Comparison of ENCODE assay signal across 35 mouse cellular contexts in the genomic region with DNA sequence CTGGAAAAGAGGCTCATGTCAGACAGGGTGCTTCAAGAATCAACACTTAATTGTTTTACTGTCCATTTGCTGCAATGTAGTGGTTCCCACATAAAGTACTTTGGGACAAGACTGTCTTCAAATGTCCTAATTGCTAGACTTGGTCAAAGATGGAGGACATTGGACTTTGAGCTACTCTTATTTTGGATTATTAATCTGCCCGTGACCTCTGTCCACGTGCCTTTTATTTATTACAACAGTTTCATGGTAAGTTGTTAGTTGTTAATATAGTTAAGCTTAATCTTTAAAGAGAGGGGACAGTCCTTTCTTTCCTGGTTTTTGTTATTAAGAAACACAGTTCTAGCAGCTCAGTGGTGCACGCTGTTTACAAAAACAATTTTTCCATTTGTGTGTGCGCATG. TPM values are rescaled to one million over a fixed set of nuclear protein-coding genes. Genes with fewer than 3 reads are reported as not detected.
"Had no signal": no experiment of that assay in that cellular context is flagged by ENCODE, and none has a peak within 500 bp of the region (broad histone marks: within the 10 kb centered on the region; RNA-seq: fewer than 3 reads in every experiment).

No protein-coding gene starts in this region.

- ATAC-seq: liver, embryonic 12.5 days; liver, postnatal 0 days; lung, postnatal 0 days; midbrain, embryonic 13.5 days; midbrain, embryonic 15.5 days; midbrain, embryonic 16.5 days had no signal

- H3K9ac ChIP-seq: limb, embryonic 12.5 days; limb, embryonic 13.5 days; limb, embryonic 15.5 days; liver, embryonic 12.5 days; liver, embryonic 13.5 days; liver, embryonic 14.5 days; liver, embryonic 15.5 days; liver, postnatal 0 days; lung, embryonic 14.5 days; lung, embryonic 15.5 days; midbrain, embryonic 12.5 days; midbrain, embryonic 13.5 days; midbrain, embryonic 15.5 days; neural tube, embryonic 12.5 days had no signal

- DNase-seq: left cerebral cortex, postnatal 4 days; liver; liver, embryonic 13.5 days; liver, postnatal 0 days; lung, adult 18-20 months; lung, adult 2 months; lung, embryonic 14.5 days; lung, postnatal 10 days; lung, postnatal 14 days; lung, postnatal 36 days; lung, postnatal 4 days; midbrain, embryonic 14.5 days had no signal

- H3K4me2 ChIP-seq: limb, embryonic 12.5 days; limb, embryonic 13.5 days; limb, embryonic 15.5 days; liver, embryonic 11.5 days; liver, embryonic 12.5 days; liver, embryonic 13.5 days; liver, embryonic 15.5 days; lung, embryonic 14.5 days; lung, embryonic 15.5 days; midbrain, embryonic 11.5 days; midbrain, embryonic 12.5 days; midbrain, embryonic 13.5 days; midbrain, embryonic 15.5 days; neural tube, embryonic 12.5 days had no signal

- H3K4me3 ChIP-seq: limb, embryonic 10.5 days; limb, embryonic 12.5 days; limb, embryonic 13.5 days; limb, embryonic 15.5 days; liver, embryonic 12.5 days; liver, embryonic 13.5 days; liver, embryonic 15.5 days; lung, embryonic 15.5 days; megakaryocyte, embryonic 14.5 days; midbrain, embryonic 10.5 days; midbrain, embryonic 12.5 days; midbrain, embryonic 13.5 days; midbrain, embryonic 15.5 days; myocyte; neural tube, embryonic 12.5 days had no signal

- H3K27ac ChIP-seq: limb, embryonic 10.5 days; limb, embryonic 12.5 days; limb, embryonic 13.5 days; limb, embryonic 15.5 days; liver, embryonic 12.5 days; liver, embryonic 13.5 days; liver, embryonic 14.5 days; liver, embryonic 15.5 days; lung, embryonic 15.5 days; macrophage; midbrain, embryonic 10.5 days; midbrain, embryonic 12.5 days; midbrain, embryonic 13.5 days; midbrain, embryonic 15.5 days; neural tube, embryonic 12.5 days had no signal

- H3K36me3 ChIP-seq: limb, embryonic 10.5 days; limb, embryonic 12.5 days; limb, embryonic 13.5 days; limb, embryonic 15.5 days; liver, embryonic 12.5 days; liver, embryonic 13.5 days; liver, embryonic 15.5 days; lung, embryonic 15.5 days; midbrain, embryonic 10.5 days; midbrain, embryonic 12.5 days; midbrain, embryonic 13.5 days; midbrain, embryonic 15.5 days; neural tube, embryonic 12.5 days had no signal

- H3K4me1 ChIP-seq: limb, embryonic 10.5 days; limb, embryonic 12.5 days; limb, embryonic 13.5 days; limb, embryonic 15.5 days; liver, embryonic 12.5 days; liver, embryonic 13.5 days; liver, embryonic 15.5 days; lung, embryonic 15.5 days; megakaryocyte, embryonic 14.5 days; midbrain, embryonic 10.5 days; midbrain, embryonic 12.5 days; midbrain, embryonic 13.5 days; midbrain, embryonic 15.5 days; neural tube, embryonic 12.5 days had no signal

- H3K9me3 ChIP-seq: limb, embryonic 10.5 days; limb, embryonic 12.5 days; limb, embryonic 13.5 days; limb, embryonic 15.5 days; liver, embryonic 12.5 days; liver, embryonic 13.5 days; liver, embryonic 15.5 days; lung, embryonic 15.5 days; midbrain, embryonic 10.5 days; midbrain, embryonic 12.5 days; midbrain, embryonic 13.5 days; midbrain, embryonic 15.5 days; neural tube, embryonic 12.5 days had no signal

- H3K27me3 ChIP-seq: limb, embryonic 12.5 days; limb, embryonic 13.5 days; limb, embryonic 15.5 days; liver, embryonic 12.5 days; liver, embryonic 13.5 days; liver, embryonic 15.5 days; lung, embryonic 15.5 days; midbrain, embryonic 12.5 days; midbrain, embryonic 13.5 days; midbrain, embryonic 15.5 days; neural tube, embryonic 12.5 days had no signal

RNA-seq across cellular contexts. Expression of a gene that starts 59.8 kb away (rescaled TPM):
- total RNA-seq: midbrain, postnatal 0 days had no signal
- polyA plus RNA-seq: limb, embryonic 11.5 days; liver, embryonic 15.5 days; neural tube, embryonic 11.5 days; neural tube, embryonic 12.5 days had no signal
